In the genomic region with DNA sequence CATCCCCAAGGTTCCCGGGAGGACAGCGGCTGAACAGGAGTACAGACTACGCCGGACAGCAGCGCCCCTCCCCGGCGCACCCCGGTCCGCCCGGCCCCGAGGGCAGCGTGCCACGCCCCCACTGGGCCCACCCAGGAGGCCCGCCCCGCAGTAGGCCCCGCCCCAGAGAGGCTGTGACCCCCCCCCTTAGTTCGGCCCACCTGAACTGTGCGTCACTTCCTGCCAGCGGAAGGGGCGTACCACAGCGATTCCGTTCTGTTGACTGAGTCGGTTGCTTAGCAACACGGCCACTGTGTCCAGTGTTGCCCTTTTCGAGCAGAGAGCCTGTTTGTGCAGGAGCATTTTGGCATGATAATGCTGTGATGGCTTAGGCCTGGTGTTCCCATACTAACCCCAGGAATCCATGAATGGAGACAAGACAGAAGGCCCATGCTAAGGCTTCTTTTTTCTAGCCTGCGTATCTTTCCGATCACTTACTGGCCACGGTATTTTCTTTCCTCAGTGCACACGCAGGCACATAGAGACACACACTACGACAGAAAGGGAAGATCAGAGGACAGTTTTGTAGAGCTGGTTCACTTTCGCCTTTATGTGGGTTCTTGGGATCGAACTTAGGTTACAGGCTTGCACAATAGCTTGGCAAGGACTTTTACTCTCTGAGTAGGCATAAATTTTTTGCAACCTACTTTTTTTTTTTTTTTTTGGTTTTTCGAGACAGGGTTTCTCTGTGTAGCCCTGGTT, we compare ENCODE assay signal across 8 mouse cellular contexts. TPM values are rescaled to one million over a fixed set of nuclear protein-coding genes. Genes with fewer than 3 reads are reported as not detected.
A peak's percentile ranks its signal among the peaks of the same experiment; 100 is the strongest.
DNase-seq lines count a peak whose midpoint lies in the region; ATAC-seq lines count a peak whose summit lies in the region.

Gene Fam234a (minus strand): TSS at position 142 of the 741 bp plus-strand sequence.

- peak within 1 kb of the TSS; percentile 69 for H3K4me3 ChIP-seq in hindbrain, embryonic 14.5 days (replicated peaks; ENCODE audit: low read length)

- H3K36me3 ChIP-seq in hindbrain, embryonic 14.5 days (replicated peaks; ENCODE audit: control insufficient read depth, insufficient read depth), result no peaks in the 10 kb centered on the region

- WGBS in hindbrain, embryonic 14.5 days, result 6% methylated on average over 32 of the region's 33 CpGs

- H3K27ac ChIP-seq in hindbrain, embryonic 14.5 days, result peak within 1 kb of the TSS; percentile 81

- peaks cover 10% of the 10 kb centered on the region; the same call in 1 of the 2 replicates for H3K4me1 ChIP-seq in hindbrain, embryonic 14.5 days (replicated peaks; ENCODE audit: control insufficient read depth, insufficient read depth, low read length)

- DNase-seq in WW6 (ENCODE audit: low read depth, low spot score), result peak; percentile 83
- DNase-seq in cerebellum, postnatal 36 days, result peak; percentile 89 to 92
- DNase-seq in frontal cortex, postnatal 36 days (ENCODE audit: low spot score in 2 of 2), result peak; percentile 86 to 90
- DNase-seq in hindbrain, embryonic 14.5 days (ENCODE audit: low spot score), result peak; percentile 92
- DNase-seq in layer of hippocampus, postnatal 25 days (ENCODE audit: extremely low spot score in 1 of 2, low spot score in 1 of 2), result peak; percentile 69 to 75
- DNase-seq in lung, postnatal 14 days, result peak; percentile 95
- DNase-seq in ovary, postnatal 36 days (ENCODE audit: low spot score), result peak; percentile 95
- peak; percentile 88 for DNase-seq in thymus, postnatal 25 days

- no peaks in the 10 kb centered on the region for H3K27me3 ChIP-seq in hindbrain, embryonic 14.5 days (ENCODE audit: control insufficient read depth, insufficient read depth, low read length)

- no peaks in the 10 kb centered on the region for H3K9me3 ChIP-seq in hindbrain, embryonic 14.5 days (ENCODE audit: control insufficient read depth, low read length)

- H3K9ac ChIP-seq in hindbrain, embryonic 14.5 days, result peak within 1 kb of the TSS; percentile 69

- peak; percentile 96 for ATAC-seq in hindbrain, embryonic 14.5 days (ENCODE audit: low FRiP score)

- H3K4me2 ChIP-seq in hindbrain, embryonic 14.5 days (replicated peaks), result peak within 1 kb of the TSS; percentile 74

RNA-seq across cellular contexts. Expression of gene Fam234a, which starts in this region (rescaled TPM):
- 31.2 and 31.4 TPM in 2 replicates for polyA plus RNA-seq in hindbrain, embryonic 14.5 days (2014; fragmentation: Nextera tagmentation; extraction: Ambion mirVana)
- total RNA-seq in layer of hippocampus, postnatal 25 days (2021), result 10 to 100 TPM; 16.1 to 17.5 TPM

Comparison
In these comparisons a context has a peak if more than half of its experiments do, and no peak if none do; other contexts are left out.
1. Peak in every context shown above with its lines: DNase-seq, ATAC-seq, H3K4me3 ChIP-seq and H3K27ac ChIP-seq.